Mouse (Mus musculus) induced T-regulatory cell, adult 2 months (primary cell): ENCODE data around the gene Ubr4.
"Not testable (repeated sequence)": the region's sequence is repeated elsewhere in the genome, so short reads cannot be mapped to it uniquely, and the experiment has no call there.

Source experiments
- DNase-seq: peaks from one replicate; pipeline ENCODE4 v3.0.0-alpha.2; 2012; ENCODE audit warnings: low read depth

Ubr4 gene

GRCm38 (mm10) chr4:139357211-139357610, 4.8 kb downstream of the Ubr4 start:
- DNase-seq = no peak

GRCm38 (mm10) chr4:139360761-139361548, 8.5 kb downstream of the Ubr4 start:
- DNase-seq = no peak

GRCm38 (mm10) chr4:139367336-139367735, 14.9 kb downstream of the Ubr4 start:
- DNase-seq = no peak

- no peak for DNase-seq
Measured at GRCm38 (mm10) chr4:139368038-139368437, 15.6 kb downstream of the Ubr4 start.

GRCm38 (mm10) chr4:139373130-139373529, 20.7 kb downstream of the Ubr4 start:
- DNase-seq = no peak

- no peak for DNase-seq
Measured at GRCm38 (mm10) chr4:139373531-139373930, 21.1 kb downstream of the Ubr4 start.

- DNase-seq = no peak
Measured at GRCm38 (mm10) chr4:139379719-139380118, 27.3 kb downstream of the Ubr4 start.

- DNase-seq = peak; percentile 100
Measured at GRCm38 (mm10) chr4:139380207-139380748, 27.9 kb downstream of the Ubr4 start.

- peak; percentile 62 for DNase-seq
Measured at GRCm38 (mm10) chr4:139380775-139381451, 28.5 kb downstream of the Ubr4 start.

GRCm38 (mm10) chr4:139381452-139381845, 29.0 kb downstream of the Ubr4 start:
- peak; percentile 51 for DNase-seq

- no peak for DNase-seq
Measured at GRCm38 (mm10) chr4:139382231-139382630, 29.8 kb downstream of the Ubr4 start.

GRCm38 (mm10) chr4:139385841-139386240, 33.4 kb downstream of the Ubr4 start:
- DNase-seq = not testable (repeated sequence)

- DNase-seq = peak; percentile 11
Measured at GRCm38 (mm10) chr4:139386869-139387319, 34.5 kb downstream of the Ubr4 start.

- DNase-seq = no peak
Measured at GRCm38 (mm10) chr4:139389557-139389956, 37.1 kb downstream of the Ubr4 start.

- DNase-seq = no peak
Measured at GRCm38 (mm10) chr4:139395431-139395830, 43.0 kb downstream of the Ubr4 start.

- DNase-seq = no peak
Measured at GRCm38 (mm10) chr4:139400487-139400886, 48.1 kb downstream of the Ubr4 start.

- DNase-seq = no peak
Measured at GRCm38 (mm10) chr4:139403214-139403613, 50.8 kb downstream of the Ubr4 start.

- DNase-seq = no peak
Measured at GRCm38 (mm10) chr4:139411351-139411750, 58.9 kb downstream of the Ubr4 start.

- no peak for DNase-seq
Measured at GRCm38 (mm10) chr4:139417868-139418267, 65.5 kb downstream of the Ubr4 start.

- DNase-seq = no peak
Measured at GRCm38 (mm10) chr4:139421621-139422020, 69.2 kb downstream of the Ubr4 start.

- no peak for DNase-seq
Measured at GRCm38 (mm10) chr4:139422409-139422808, 70.0 kb downstream of the Ubr4 start.

GRCm38 (mm10) chr4:139423270-139423669, 70.9 kb downstream of the Ubr4 start:
- no peak for DNase-seq

- peak; percentile 47 for DNase-seq
Measured at GRCm38 (mm10) chr4:139430176-139430575, 77.8 kb downstream of the Ubr4 start.
